Mouse (Mus musculus) thymus, adult 2 months (tissue): ENCODE measurements around the gene Pde9a. TPM values are rescaled to one million over a fixed set of nuclear protein-coding genes. Genes with fewer than 3 reads are reported as not detected.
A peak's percentile ranks its signal among the peaks of the same experiment; 100 is the strongest.

Experiments
- DNase-seq: peaks from one replicate; pipeline ENCODE4 v3.0.0; 2021
- H3K27ac ChIP-seq: fragments of 200-500 bp; 2 replicates; pipeline ENCODE4 v1.5.1; 2012; ENCODE audit warnings: low read length, control low read depth; ENCODE audit not compliant: control insufficient read depth, insufficient read depth
- H3K27me3 ChIP-seq: fragments of 200-500 bp; 2 replicates; pipeline ENCODE4 v1.6.1; 2012; ENCODE audit warnings: mild to moderate bottlenecking, low read length, moderate library complexity, mixed read lengths; ENCODE audit not compliant: control insufficient read depth, insufficient read depth
- H3K36me3 ChIP-seq: fragments of 200-500 bp; 2 replicates; pipeline ENCODE4 v1.6.1; 2012; ENCODE audit warnings: mild to moderate bottlenecking, low read length, moderate library complexity; ENCODE audit not compliant: control insufficient read depth, insufficient read depth
- H3K4me1 ChIP-seq: fragments of 200-500 bp; replicated peaks from 2 replicates; pipeline ENCODE4 v1.6.1; 2012; ENCODE audit warnings: low read length; ENCODE audit not compliant: control insufficient read depth, insufficient read depth
- H3K4me3 ChIP-seq: fragments of 200-500 bp; 2 replicates; pipeline ENCODE4 v1.5.1; 2012; ENCODE audit warnings: mild to moderate bottlenecking, low read length, control low read depth, moderate library complexity; ENCODE audit not compliant: control insufficient read depth, insufficient read depth
- CTCF ChIP-seq: fragments of 200-500 bp; IDR thresholded peaks from 2 replicates; pipeline ENCODE4 v1.5.1; 2012; ENCODE audit warnings: mild to moderate bottlenecking, control low read depth, low read length, moderate library complexity, borderline replicate concordance; ENCODE audit not compliant: control insufficient read depth, poor library complexity, insufficient read depth; ENCODE audit errors: extremely low read depth
- POLR2A ChIP-seq: fragments of 200-500 bp; IDR thresholded peaks from 2 replicates; pipeline ENCODE4 v1.6.1; 2012; ENCODE audit warnings: mild to moderate bottlenecking, low read length, control low read depth, moderate library complexity; ENCODE audit not compliant: control insufficient read depth, poor library complexity, insufficient read depth; ENCODE audit errors: extremely low read depth
- WGBS: fragments of 180-500 bp; shearing (Covaris S2); methylation state at CpG from one replicate; pipeline ENCODE4 v1.1.7; 2018; 5-methylcytosine and 5-hydroxymethylcytosine counted together
- polyA plus RNA-seq: library from polyadenylated mRNA; depleted of rRNA; stranded (reverse); fragments of >200 nt; gene quantifications from 2 replicates; pipeline ENCODE4 v1.2.3, GENCODE M21; 2012

The Pde9a gene
- polyA plus RNA-seq, 1 experiment, result 4.6 TPM

DNA sequence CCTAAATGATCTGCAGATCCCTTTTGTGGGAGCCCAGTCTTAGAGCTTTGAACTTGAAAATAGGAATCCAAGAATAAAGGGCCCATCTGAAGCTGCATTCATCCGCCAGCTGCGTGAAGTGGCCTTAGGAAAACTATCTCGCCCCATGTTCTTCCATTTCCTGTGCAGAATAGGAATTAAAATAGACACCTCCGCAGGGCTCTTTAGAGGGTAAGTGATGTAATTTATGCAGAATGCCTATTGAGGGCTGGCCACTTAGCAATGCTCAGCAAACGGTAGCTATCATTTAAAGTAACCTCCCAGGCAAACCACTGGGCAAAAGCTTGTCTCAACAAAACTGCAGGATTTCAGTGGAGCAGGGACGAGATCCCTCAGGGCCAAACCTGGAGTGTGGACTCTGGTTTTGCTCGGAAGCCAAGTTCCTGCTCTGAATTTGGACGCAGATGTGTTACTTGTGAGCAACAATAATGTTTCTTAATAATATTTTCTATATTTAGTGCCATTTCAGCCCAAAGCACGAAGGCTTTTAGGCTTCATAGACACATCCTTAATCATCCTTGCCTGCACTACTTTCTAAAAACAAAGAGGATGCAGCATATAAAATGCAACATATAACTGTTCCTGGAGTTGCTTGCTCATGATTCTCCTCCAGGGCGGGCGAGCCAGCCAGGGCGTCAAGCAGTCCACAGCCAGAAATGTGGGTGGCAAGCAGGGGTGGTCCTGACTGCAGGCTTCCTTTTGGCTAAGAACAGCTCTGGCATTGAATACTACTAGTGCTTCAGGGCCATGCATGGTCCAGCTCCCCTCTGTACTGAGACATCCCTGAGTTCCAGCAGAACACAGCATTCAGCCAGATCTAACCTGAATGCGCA is 40.1 kb downstream of the Pde9a start:
- DNase-seq, result no peak
- Histone ChIP-seq H3K27me3 (no peaks in the 10 kb centered on the region), H3K36me3 (no peaks in the 10 kb centered on the region), H3K4me3 (no peak overlapping the region), H3K4me1 (no peaks in the 10 kb centered on the region), H3K27ac (no peak overlapping the region)
- TF ChIP-seq CTCF, result no peak
- no peak for TF ChIP-seq POLR2A
- 92% methylated on average over 13 of the region's 13 CpGs for WGBS

DNA sequence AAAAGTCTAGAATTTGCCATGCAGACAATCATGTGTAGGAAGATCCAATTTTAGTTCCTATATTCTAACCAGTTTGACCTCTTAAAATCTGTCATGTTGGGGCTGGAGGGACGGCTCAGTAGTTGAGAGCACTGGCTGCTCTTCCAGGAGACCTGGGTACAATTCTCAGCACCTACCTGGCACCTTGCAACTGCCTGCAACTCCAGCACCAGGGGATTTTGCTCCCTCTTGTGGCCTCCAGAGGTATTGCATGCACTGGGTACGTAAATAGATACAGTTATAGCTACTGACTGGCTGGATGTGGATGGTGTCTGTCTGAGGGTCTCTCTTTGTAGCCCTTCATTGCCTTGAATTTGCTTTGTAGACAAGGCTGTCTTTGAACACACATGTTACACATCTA is 43.4 kb downstream of the Pde9a start:
- 97% methylated on average over 2 of the region's 2 CpGs for WGBS
- no peak for DNase-seq
- H3K27ac ChIP-seq, result no peak overlapping the region
- no peaks in the 10 kb centered on the region for H3K36me3 ChIP-seq
- no peaks in the 10 kb centered on the region for H3K27me3 ChIP-seq
- H3K4me1 ChIP-seq, result no peaks in the 10 kb centered on the region
- H3K4me3 ChIP-seq, result no peak overlapping the region
- TF ChIP-seq POLR2A (no peak), CTCF (peak; percentile 55; the same call in 1 of the 2 replicates)

DNA sequence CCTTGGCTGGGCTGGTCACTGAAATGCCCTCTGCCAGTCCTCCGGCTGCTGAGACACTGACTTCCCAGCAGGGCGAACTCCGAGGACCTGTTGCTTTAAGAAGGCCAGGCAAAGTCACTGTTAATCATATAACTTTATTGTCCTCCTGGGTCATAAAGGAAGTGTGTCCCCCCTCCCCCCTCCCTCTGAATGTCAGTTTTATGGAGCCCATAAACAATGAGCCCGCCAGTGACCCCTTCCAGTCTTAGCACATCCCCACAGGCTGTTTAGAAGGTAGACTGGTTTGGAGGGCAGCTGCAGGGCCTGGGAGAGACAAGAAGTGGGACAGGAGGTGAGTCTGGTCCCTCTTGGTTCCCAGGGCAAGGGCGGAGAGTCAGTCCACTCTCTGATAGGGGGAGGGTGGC is 46.9 kb downstream of the Pde9a start:
- Histone ChIP-seq H3K4me3 (no peak overlapping the region), H3K36me3 (no peaks in the 10 kb centered on the region), H3K4me1 (peaks cover 3% of the 10 kb centered on the region; the same call in 1 of the 2 replicates), H3K27ac (no peak overlapping the region), H3K27me3 (no peaks in the 10 kb centered on the region)
- TF ChIP-seq POLR2A (no peak), CTCF (no peak)
- 87% methylated on average over 5 of the region's 5 CpGs for WGBS
- no peak for DNase-seq

DNA sequence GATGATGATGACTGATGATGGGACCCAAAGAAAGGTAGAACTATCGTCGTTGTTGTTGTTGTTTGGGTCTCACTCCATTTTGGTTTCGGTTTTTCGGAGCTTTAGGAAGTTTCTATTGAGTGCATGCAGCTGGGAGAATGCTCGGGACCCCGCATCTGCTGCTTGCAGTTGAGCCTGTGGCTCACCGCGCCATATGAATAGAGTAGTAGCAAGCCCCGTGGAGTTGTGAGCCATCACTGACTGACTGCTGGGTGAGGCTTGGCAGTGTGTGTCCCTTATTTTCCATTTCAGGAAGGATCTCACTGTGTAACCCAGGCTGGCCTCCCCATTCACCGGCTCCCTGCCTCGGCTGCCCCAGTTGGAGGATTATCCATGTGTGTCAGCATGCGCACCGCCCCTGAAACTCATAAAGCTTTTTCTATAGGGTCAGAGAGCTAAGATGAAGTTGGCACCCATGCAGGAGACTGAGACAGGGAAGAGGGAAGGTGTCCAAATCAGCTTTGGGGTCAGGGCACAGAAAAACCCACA is 47.5 kb downstream of the Pde9a start:
- TF ChIP-seq POLR2A, result no peak
- TF ChIP-seq CTCF, result no peak
- Histone ChIP-seq H3K4me3 (no peak overlapping the region), H3K27ac (no peak overlapping the region), H3K36me3 (no peaks in the 10 kb centered on the region), H3K4me1 (peaks cover 3% of the 10 kb centered on the region; the same call in 1 of the 2 replicates), H3K27me3 (no peaks in the 10 kb centered on the region)
- 60% methylated on average over 13 of the region's 13 CpGs for WGBS
- DNase-seq, result no peak

- TF ChIP-seq CTCF (no peak), POLR2A (no peak)
- H3K4me3 ChIP-seq, result no peak overlapping the region
Measured at GRCm38 (mm10) chr17:31433978-31434797, 48.2 kb downstream of the Pde9a start.

GRCm38 (mm10) chr17:31434825-31435325 is 48.9 kb downstream of the Pde9a start:
- no peak for DNase-seq
- 83% methylated on average over 8 of the region's 8 CpGs for WGBS
- Histone ChIP-seq H3K4me3 (no peak overlapping the region), H3K36me3 (no peaks in the 10 kb centered on the region), H3K27me3 (no peaks in the 10 kb centered on the region), H3K4me1 (peaks cover 4% of the 10 kb centered on the region), H3K27ac (no peak overlapping the region)
- TF ChIP-seq POLR2A (no peak), CTCF (no peak)

More at GRCm38 (mm10) chr17:31433978-31434797, 48.2 kb downstream of the Pde9a start:
- DNase-seq, result no peak
- no peak overlapping the region for H3K27ac ChIP-seq
- no peaks in the 10 kb centered on the region for H3K27me3 ChIP-seq
- WGBS, result 71% methylated on average over 16 of the region's 16 CpGs
- H3K36me3 ChIP-seq, result no peaks in the 10 kb centered on the region
- peaks cover 3% of the 10 kb centered on the region; the same call in 1 of the 2 replicates for H3K4me1 ChIP-seq
